Mouse (Mus musculus): ENCODE measurements at regions not wholly inside any gene's neighbourhood (a gene's known extent, or its start where the extent isn't known, plus 50 kb on each side); places are given as distances from the start of the nearest gene placed in this dataset.
"Not testable (repeated sequence)": the region's sequence is repeated elsewhere in the genome, so short reads cannot be mapped to it uniquely, and the experiment has no call there.

- H3K27ac ChIP-seq (ENCODE audit: low read depth); ATAC-seq; H3K27me3 ChIP-seq (ENCODE audit: insufficient read depth, low read length); H3K4me1 ChIP-seq (ENCODE audit: insufficient read depth); H3K4me2 ChIP-seq (ENCODE audit: low read depth, low read length); H3K9ac ChIP-seq (replicated peaks); H3K9me3 ChIP-seq (ENCODE audit: low read length); H3K4me3 ChIP-seq (ENCODE audit: low read depth, low read length); DNase-seq; H3K36me3 ChIP-seq (replicated peaks; ENCODE audit: insufficient read depth, low read length): not testable (repeated sequence)
- 36% methylated on average over 1 of the region's 1 CpGs for WGBS (ENCODE audit: insufficient replicate concordance)
Observed at GRCm38 (mm10) chr3:29024851-29025250, 57.0 kb upstream of the Egfem1 start.

GRCm38 (mm10) chr3:29027726-29028125, 54.1 kb upstream of the Egfem1 start:
- no peaks in the 10 kb centered on the region for H3K27me3 ChIP-seq (ENCODE audit: insufficient read depth, low read length)

GRCm38 (mm10) chr3:29030791-29031190, 51.0 kb upstream of the Egfem1 start:
- Histone ChIP-seq H3K27me3 (ENCODE audit: insufficient read depth, low read length) (no peaks in the 10 kb centered on the region), H3K9ac (replicated peaks) (no peak overlapping the region)
- 70% methylated on average over 7 of the region's 7 CpGs for WGBS (ENCODE audit: insufficient replicate concordance)

More at GRCm38 (mm10) chr3:29027726-29028125, 54.1 kb upstream of the Egfem1 start:
- ATAC-seq (no peak), DNase-seq (no peak)
- Histone ChIP-seq H3K27ac (ENCODE audit: low read depth) (no peak overlapping the region), H3K9me3 (ENCODE audit: low read length) (no peaks in the 10 kb centered on the region), H3K36me3 (replicated peaks; ENCODE audit: insufficient read depth, low read length) (no peaks in the 10 kb centered on the region), H3K9ac (replicated peaks) (no peak overlapping the region), H3K4me2 (ENCODE audit: low read depth, low read length) (no peak overlapping the region), H3K4me3 (ENCODE audit: low read depth, low read length) (no peak overlapping the region), H3K4me1 (ENCODE audit: insufficient read depth) (no peaks in the 10 kb centered on the region)
- WGBS (ENCODE audit: insufficient replicate concordance): 48% methylated on average over 2 of the region's 2 CpGs
- TF ChIP-seq EP300 (IDR thresholded peaks at IDR 0.05; ENCODE audit: low read depth) (no peak), CTCF (IDR thresholded peaks at IDR 0.05; ENCODE audit: low read depth) (no peak)

GRCm38 (mm10) chr3:29031811-29032210, 50.0 kb upstream of the Egfem1 start:
- ATAC-seq: no peak
- 41% methylated on average over 3 of the region's 3 CpGs for WGBS (ENCODE audit: insufficient replicate concordance)
- TF ChIP-seq CTCF (IDR thresholded peaks at IDR 0.05; ENCODE audit: low read depth) (peak; percentile 56), EP300 (IDR thresholded peaks at IDR 0.05; ENCODE audit: low read depth) (no peak)

More at GRCm38 (mm10) chr3:29030791-29031190, 51.0 kb upstream of the Egfem1 start:
- H3K4me2 ChIP-seq (ENCODE audit: low read depth, low read length): no peak overlapping the region
- H3K36me3 ChIP-seq (replicated peaks; ENCODE audit: insufficient read depth, low read length): no peaks in the 10 kb centered on the region
- DNase-seq (no peak), ATAC-seq (no peak)
- no peak overlapping the region for H3K27ac ChIP-seq (ENCODE audit: low read depth)
- H3K4me3 ChIP-seq (ENCODE audit: low read depth, low read length): no peak overlapping the region
- H3K9me3 ChIP-seq (ENCODE audit: low read length): no peaks in the 10 kb centered on the region
- H3K4me1 ChIP-seq (ENCODE audit: insufficient read depth): no peaks in the 10 kb centered on the region
- no peak for TF ChIP-seq CTCF (IDR thresholded peaks at IDR 0.05; ENCODE audit: low read depth)
- TF ChIP-seq EP300 (IDR thresholded peaks at IDR 0.05; ENCODE audit: low read depth): no peak

More at GRCm38 (mm10) chr3:29031811-29032210, 50.0 kb upstream of the Egfem1 start:
- no peaks in the 10 kb centered on the region for H3K36me3 ChIP-seq (replicated peaks; ENCODE audit: insufficient read depth, low read length)
- H3K9ac ChIP-seq (replicated peaks): no peak overlapping the region
- H3K4me2 ChIP-seq (ENCODE audit: low read depth, low read length): no peak overlapping the region
- H3K27me3 ChIP-seq (ENCODE audit: insufficient read depth, low read length): no peaks in the 10 kb centered on the region
- H3K4me3 ChIP-seq (ENCODE audit: low read depth, low read length): no peak overlapping the region
- peak; percentile 39 for DNase-seq
- no peaks in the 10 kb centered on the region for H3K4me1 ChIP-seq (ENCODE audit: insufficient read depth)
- H3K27ac ChIP-seq (ENCODE audit: low read depth): no peak overlapping the region
- no peaks in the 10 kb centered on the region for H3K9me3 ChIP-seq (ENCODE audit: low read length)

Data from liver, postnatal 0 days (tissue).